Mouse (Mus musculus) kidney, adult 8-10 months (tissue): ENCODE results near the gene Pik3r5.

Experiments used
- DNase-seq, 2 experiments: peaks; one replicate each; pipeline ENCODE4 v3.0.0; 2022

Pik3r5 gene

GRCm38 (mm10) chr11:68531941-68532535 lies 100.1 kb downstream of the Pik3r5 start:
- no peak for DNase-seq

DNA sequence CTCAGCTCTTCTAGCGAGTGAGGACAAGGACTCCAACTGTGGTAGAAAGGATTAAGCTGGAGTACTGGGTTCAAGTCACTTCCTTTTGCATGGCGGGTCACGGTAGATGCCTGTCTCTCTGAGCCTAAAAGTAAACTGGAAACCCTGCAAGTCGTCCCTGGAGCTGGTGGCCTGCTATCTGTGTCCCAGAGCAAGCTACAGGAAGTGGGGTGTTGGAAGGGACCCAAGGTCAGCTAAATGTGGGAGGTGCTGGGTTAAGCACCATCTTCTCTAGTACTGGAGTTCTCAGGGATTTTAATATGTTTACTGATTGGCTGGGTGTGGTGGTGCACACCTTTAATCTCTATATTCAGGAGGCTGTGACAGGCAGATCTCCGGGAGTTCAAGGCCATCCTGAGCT lies 100.9 kb downstream of the Pik3r5 start:
- no peak for DNase-seq

- no peak for DNase-seq
Observed at GRCm38 (mm10) chr11:68533971-68534475, 102.1 kb downstream of the Pik3r5 start.

DNA sequence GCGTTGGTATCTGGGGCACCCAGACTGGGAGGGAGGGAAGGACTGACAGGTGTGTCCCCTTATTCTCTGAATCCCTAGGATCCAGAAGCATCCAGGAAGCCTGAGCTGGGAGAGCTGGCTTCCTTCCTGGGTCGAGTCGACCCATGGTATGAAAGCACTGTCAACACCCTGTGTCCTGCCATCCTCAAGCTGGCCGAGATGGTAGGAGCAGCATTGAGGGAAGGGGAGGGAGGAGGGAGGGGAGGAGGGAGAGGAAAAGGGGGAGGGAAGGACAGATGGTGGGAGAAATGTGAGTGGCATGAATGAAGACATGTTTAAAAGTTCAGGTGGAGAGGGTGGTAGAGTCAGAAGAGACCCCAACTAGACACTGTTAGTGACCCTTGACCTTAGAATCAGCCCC lies 104.1 kb downstream of the Pik3r5 start:
- DNase-seq = no peak

DNA sequence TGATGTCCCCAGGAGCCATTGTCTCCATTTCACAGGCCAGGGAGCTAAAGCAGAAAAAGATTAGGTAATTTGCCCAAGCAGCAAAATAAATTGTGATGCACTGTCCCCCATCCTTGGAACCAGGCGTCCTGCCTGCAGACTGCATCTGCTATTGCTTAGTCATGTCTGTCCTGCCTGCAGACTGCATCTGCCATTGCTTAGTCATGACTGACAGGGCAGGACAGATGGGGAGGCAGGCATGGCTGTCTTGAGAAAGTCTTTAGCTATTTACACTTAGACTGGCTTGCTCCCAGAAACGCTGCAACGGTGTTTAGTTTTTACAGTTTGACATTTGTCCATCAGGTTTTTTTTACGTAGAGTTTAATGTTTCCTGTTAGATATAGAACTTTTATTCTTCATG lies 104.5 kb downstream of the Pik3r5 start:
- DNase-seq = no peak

- no peak for DNase-seq
Observed at GRCm38 (mm10) chr11:68539621-68540020, 107.7 kb downstream of the Pik3r5 start.

- peak in 1 of 2 experiments; percentile 35 for DNase-seq
Observed at GRCm38 (mm10) chr11:68544554-68544953, 112.6 kb downstream of the Pik3r5 start.

- DNase-seq = no peak
Observed at GRCm38 (mm10) chr11:68545172-68545571, 113.3 kb downstream of the Pik3r5 start.

GRCm38 (mm10) chr11:68545682-68546222 lies 113.8 kb downstream of the Pik3r5 start:
- no peak for DNase-seq
